Mouse (Mus musculus): ENCODE measurements around the gene Olfr1257.
"Not testable (repeated sequence)": the region's sequence is repeated elsewhere in the genome, so short reads cannot be mapped to it uniquely, and the experiment has no call there.

The Olfr1257 gene

GRCm38 (mm10) chr2:89878137-89878536, at the start of gene Olfr1257:
TSS of gene Olfr1257 (plus strand) at chr2:89878437.
- DNase-seq (ENCODE audit: inconsistent age in 2 of 2, low spot score in 1 of 2): no peak

GRCm38 (mm10) chr2:89841455-89841854, 36.8 kb upstream of the Olfr1257 start, which contains the start of gene Olfr1256:
TSS of gene Olfr1256 (minus strand) at chr2:89841555.
- no peak for DNase-seq (ENCODE audit: inconsistent age in 2 of 2, low spot score in 1 of 2)

- no peak for DNase-seq (ENCODE audit: inconsistent age in 2 of 2, low spot score in 1 of 2)
These were observed 30.1 kb upstream of the Olfr1257 start, which contains the start of gene Olfr48 for GRCm38 (mm10) chr2:89848105-89848504. TSS of gene Olfr48 (minus strand) at chr2:89848205.

GRCm38 (mm10) chr2:89849230-89849629, 29.0 kb upstream of the Olfr1257 start:
- DNase-seq (ENCODE audit: inconsistent age in 2 of 2, low spot score in 1 of 2): no peak

- DNase-seq (ENCODE audit: inconsistent age in 2 of 2, low spot score in 1 of 2): not testable (repeated sequence)
These were observed 34.4 kb downstream of the Olfr1257 start for GRCm38 (mm10) chr2:89912616-89913015.

GRCm38 (mm10) chr2:89927009-89927408, 48.8 kb downstream of the Olfr1257 start, which contains the start of gene Olfr1258:
TSS of gene Olfr1258 (plus strand) at chr2:89927309.
- no peak for DNase-seq (ENCODE audit: inconsistent age in 2 of 2, low spot score in 1 of 2)

Data from adrenal gland, adult (tissue).